Mouse (Mus musculus) hindbrain, embryonic 12.5 days (tissue): ENCODE measurements at regions not wholly inside any gene's neighbourhood (a gene's known extent, or its start where the extent isn't known, plus 50 kb on each side); places are given as distances from the start of the nearest gene placed in this dataset.

Source experiments
- ATAC-seq: fragments of 200-750 bp; cut with Nextera tagmentation; 2 replicates; pipeline ENCODE4 v1.8.0; 2017; ENCODE audit warnings: moderate TSS enrichment; ENCODE audit not compliant: low FRiP score
- H3K27ac ChIP-seq: fragments of 300-500 bp; sonication (generic); 2 replicates; pipeline ENCODE4 v1.5.1; 2016; ENCODE audit warnings: mild to moderate bottlenecking
- H3K27me3 ChIP-seq: fragments of 300-500 bp; sonication (generic); 2 replicates; pipeline ENCODE4 v1.6.1; 2016; ENCODE audit warnings: mild to moderate bottlenecking
- H3K36me3 ChIP-seq: fragments of 300-500 bp; sonication (generic); 2 replicates; pipeline ENCODE4 v1.6.1; 2016; ENCODE audit warnings: mild to moderate bottlenecking
- H3K4me1 ChIP-seq: fragments of 300-500 bp; sonication (generic); 2 replicates; pipeline ENCODE4 v1.6.1; 2016
- H3K4me2 ChIP-seq: fragments of 300-500 bp; sonication (generic); replicated peaks from 2 replicates; pipeline ENCODE4 v1.6.1; 2016; ENCODE audit warnings: mild to moderate bottlenecking
- H3K4me3 ChIP-seq: fragments of 300-500 bp; sonication (generic); 2 replicates; pipeline ENCODE4 v1.5.1; 2016; ENCODE audit warnings: mild to moderate bottlenecking
- H3K9ac ChIP-seq: fragments of 300-500 bp; sonication (generic); 2 replicates; pipeline ENCODE4 v1.6.1; 2016; ENCODE audit warnings: mild to moderate bottlenecking, moderate library complexity
- H3K9me3 ChIP-seq: fragments of 300-500 bp; sonication (generic); replicated peaks from 2 replicates; pipeline ENCODE4 v1.6.1; 2016; ENCODE audit warnings: mild to moderate bottlenecking
- WGBS: fragments of 180-500 bp; shearing (Covaris S2); methylation state at CpG from one replicate; pipeline ENCODE4 v1.1.7; 2016; 5-methylcytosine and 5-hydroxymethylcytosine counted together

- no peak overlapping the region for H3K4me3 ChIP-seq
- 32% methylated on average over 5 of the region's 5 CpGs for WGBS
- no peaks in the 10 kb centered on the region for H3K36me3 ChIP-seq
- no peak for ATAC-seq
- no peaks in the 10 kb centered on the region for H3K27me3 ChIP-seq
- 0 out of 2 replicates have a peak overlapping the region, but pooled peaks have one; percentile 4 for H3K4me2 ChIP-seq
- H3K27ac ChIP-seq: 0 out of 2 replicates have a peak overlapping the region, but pooled peaks have one; percentile 31
- no peaks in the 10 kb centered on the region for H3K9me3 ChIP-seq
- H3K9ac ChIP-seq: no peak overlapping the region
- 0 out of 2 replicates have a peak, but pooled peaks cover 6% of the 10 kb centered on the region for H3K4me1 ChIP-seq
Measured at GRCm38 (mm10) chr10:110534387-110534786, 78.4 kb upstream of the Nav3 start.

DNA sequence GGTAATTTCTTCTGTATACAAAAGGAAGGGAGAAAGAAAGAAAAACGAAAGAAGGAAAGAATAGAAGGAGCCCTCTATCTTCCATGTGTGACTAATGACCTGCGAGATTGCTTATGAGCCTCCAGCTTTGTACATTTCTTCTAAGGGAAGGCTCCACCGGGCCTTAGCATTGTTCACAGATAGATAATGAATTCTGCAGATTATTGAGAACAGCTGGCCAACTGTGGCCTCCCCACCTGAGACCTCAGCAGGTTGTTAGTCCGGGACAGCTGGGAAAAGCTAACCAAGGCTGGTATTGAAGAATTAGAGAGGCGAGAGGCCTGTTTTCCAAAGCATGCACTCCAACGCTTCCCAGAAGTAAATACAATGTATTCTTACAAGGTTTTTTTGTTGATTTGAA, 86.7 kb upstream of the Nav3 start:
- Histone ChIP-seq H3K4me3 (no peak overlapping the region), H3K4me2 (no peak overlapping the region), H3K27me3 (no peaks in the 10 kb centered on the region), H3K27ac (peak overlapping the region; percentile 60; the same call in 1 of the 2 replicates), H3K9ac (no peak overlapping the region), H3K4me1 (peaks cover 3% of the 10 kb centered on the region; the same call in 1 of the 2 replicates), H3K9me3 (no peaks in the 10 kb centered on the region), H3K36me3 (no peaks in the 10 kb centered on the region)
- 20% methylated on average over 6 of the region's 6 CpGs for WGBS
- ATAC-seq: peak; percentile 75

DNA sequence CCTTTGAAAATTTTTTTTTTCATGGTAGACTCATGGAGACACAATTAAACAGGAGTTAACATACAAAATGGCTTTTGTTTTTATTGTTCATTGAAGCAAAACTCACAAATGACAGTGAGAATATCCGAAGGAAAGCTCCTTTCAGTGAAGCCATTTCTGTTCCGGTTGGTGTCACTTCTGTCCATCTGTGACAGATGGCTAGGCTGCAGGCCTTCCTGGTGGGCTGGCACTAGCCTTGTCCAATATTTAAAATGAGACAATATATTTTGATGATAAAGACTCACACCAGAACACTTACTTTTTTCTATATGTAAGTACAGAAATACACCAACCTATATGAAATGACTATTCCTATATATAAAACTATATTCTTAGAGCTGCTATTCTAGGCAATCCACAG, 92.4 kb upstream of the Nav3 start:
- ATAC-seq: no peak
- H3K27ac ChIP-seq: no peak overlapping the region
- H3K27me3 ChIP-seq: no peaks in the 10 kb centered on the region
- H3K9ac ChIP-seq: no peak overlapping the region
- H3K9me3 ChIP-seq: no peaks in the 10 kb centered on the region
- 56% methylated on average over 2 of the region's 2 CpGs for WGBS
- no peaks in the 10 kb centered on the region for H3K36me3 ChIP-seq
- H3K4me2 ChIP-seq: no peak overlapping the region
- H3K4me1 ChIP-seq: no peaks in the 10 kb centered on the region
- H3K4me3 ChIP-seq: no peak overlapping the region

DNA sequence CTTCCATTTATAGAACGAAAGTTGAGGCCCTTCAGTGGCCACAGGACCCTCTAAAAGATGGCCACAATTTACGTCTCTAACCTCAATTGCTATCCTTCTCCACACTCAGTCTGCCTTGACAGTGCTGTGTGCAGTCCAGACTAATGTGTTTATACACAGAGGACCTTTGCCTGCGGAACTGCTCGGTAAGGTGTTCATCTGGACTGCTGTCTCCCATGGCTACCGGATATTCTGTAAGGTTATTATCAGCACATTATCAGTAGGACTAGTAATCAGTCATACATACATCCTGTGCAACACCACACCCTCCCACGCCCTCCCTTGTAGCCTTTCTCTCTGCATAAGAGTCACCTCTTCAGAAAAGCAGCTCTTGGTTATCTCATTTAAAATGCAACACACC, 98.0 kb upstream of the Nav3 start:
- no peaks in the 10 kb centered on the region for H3K9me3 ChIP-seq
- no peaks in the 10 kb centered on the region for H3K36me3 ChIP-seq
- no peaks in the 10 kb centered on the region for H3K27me3 ChIP-seq
- H3K9ac ChIP-seq: no peak overlapping the region
- H3K4me2 ChIP-seq: no peak overlapping the region
- H3K4me1 ChIP-seq: no peaks in the 10 kb centered on the region
- no peak overlapping the region for H3K27ac ChIP-seq
- no peak overlapping the region for H3K4me3 ChIP-seq
- ATAC-seq: no peak
- 80% methylated on average over 6 of the region's 6 CpGs for WGBS

DNA sequence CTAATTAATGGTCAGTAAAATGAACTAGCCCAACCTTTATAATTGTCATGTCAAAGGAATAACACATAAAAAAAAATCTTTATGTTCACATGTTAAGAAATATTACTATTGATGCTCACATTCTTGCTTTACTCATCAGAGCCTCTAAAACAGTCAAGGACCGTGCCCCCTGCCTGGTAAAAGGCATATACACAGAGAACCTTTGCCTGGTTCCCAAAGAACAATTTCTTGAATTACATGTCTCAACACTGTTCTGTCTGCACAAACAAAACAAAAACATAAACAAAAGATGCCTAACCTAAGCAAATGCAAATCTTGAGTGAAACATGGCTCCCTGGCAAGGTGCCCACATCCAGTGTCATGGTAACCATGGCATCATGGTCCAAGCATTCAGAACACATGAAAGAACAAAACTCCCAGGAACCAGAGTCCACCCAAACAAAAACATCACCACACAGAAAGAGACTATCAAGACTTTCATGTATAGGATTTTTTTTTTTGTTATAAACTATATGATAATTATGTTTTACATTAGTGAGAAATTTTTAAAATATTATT, 100.4 kb upstream of the Nav3 start:
- peak; percentile 79 for ATAC-seq
- Histone ChIP-seq H3K27me3 (no peaks in the 10 kb centered on the region), H3K9me3 (no peaks in the 10 kb centered on the region), H3K36me3 (no peaks in the 10 kb centered on the region), H3K4me3 (no peak overlapping the region), H3K4me2 (no peak overlapping the region), H3K4me1 (no peaks in the 10 kb centered on the region), H3K9ac (no peak overlapping the region), H3K27ac (no peak overlapping the region)
- WGBS: 78% methylated on average over 1 of the region's 1 CpGs

- H3K9ac ChIP-seq: no peak overlapping the region
- H3K4me2 ChIP-seq: no peak overlapping the region
- H3K27ac ChIP-seq: no peak overlapping the region
- no peaks in the 10 kb centered on the region for H3K36me3 ChIP-seq
- ATAC-seq: no peak
- H3K27me3 ChIP-seq: no peaks in the 10 kb centered on the region
- no peaks in the 10 kb centered on the region for H3K4me1 ChIP-seq
- no peaks in the 10 kb centered on the region for H3K9me3 ChIP-seq
- WGBS: 90% methylated on average over 5 of the region's 5 CpGs
- no peak overlapping the region for H3K4me3 ChIP-seq
Measured at GRCm38 (mm10) chr10:110563057-110563456, 107.1 kb upstream of the Nav3 start.

DNA sequence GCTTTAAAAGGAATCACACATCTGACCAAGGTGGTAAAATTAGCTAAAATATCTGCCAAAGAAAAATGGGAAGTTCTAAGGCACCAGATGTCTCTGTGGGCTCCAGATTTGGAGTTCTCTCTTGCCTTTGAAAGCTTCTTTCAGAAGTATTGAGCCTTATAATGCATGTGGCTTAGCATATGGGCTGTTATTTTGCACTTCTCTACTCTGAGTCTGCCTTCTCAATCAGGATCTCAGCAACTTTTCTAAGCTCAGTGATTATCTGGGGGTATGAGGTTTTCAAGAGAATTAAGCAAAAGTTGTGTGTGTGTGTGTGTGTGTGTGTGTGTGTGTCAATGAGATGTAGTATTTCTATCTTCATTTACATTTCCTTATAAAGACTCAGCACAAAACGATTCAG, 107.6 kb upstream of the Nav3 start:
- 72% methylated on average over 1 of the region's 1 CpGs for whole genome bisulfite sequencing
- Histone ChIP-seq H3K9me3 (no peaks in the 10 kb centered on the region), H3K4me2 (no peak overlapping the region), H3K27me3 (no peaks in the 10 kb centered on the region), H3K4me1 (no peaks in the 10 kb centered on the region), H3K4me3 (no peak overlapping the region), H3K9ac (no peak overlapping the region), H3K36me3 (no peaks in the 10 kb centered on the region), H3K27ac (no peak overlapping the region)
- no peak for ATAC-seq

- no peak for ATAC-seq
- no peak overlapping the region for H3K27ac ChIP-seq
Measured at GRCm38 (mm10) chr10:110566260-110567050, 110.5 kb upstream of the Nav3 start.

DNA sequence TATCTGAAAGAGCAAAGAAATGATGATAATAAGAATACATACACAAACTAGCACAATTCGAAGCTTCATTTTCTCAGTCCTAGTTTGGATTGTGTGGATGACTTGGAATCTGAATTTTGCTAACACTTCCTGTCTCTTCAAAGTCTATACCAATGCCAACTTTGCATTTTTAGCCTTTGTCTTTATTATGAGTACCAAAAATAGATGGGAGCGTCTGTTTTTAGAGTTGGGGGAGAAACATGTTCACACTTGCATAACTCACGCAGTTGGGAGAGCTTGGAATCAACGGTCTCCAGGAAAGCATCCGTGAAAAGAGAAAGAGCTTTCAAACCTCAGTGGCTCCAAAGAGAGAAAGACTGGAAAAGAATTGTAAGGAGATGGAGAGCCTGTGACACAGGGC, 114.5 kb upstream of the Nav3 start:
- no peak for ATAC-seq
- no peak overlapping the region for H3K27ac ChIP-seq
- 85% methylated on average over 5 of the region's 5 CpGs for WGBS
- H3K4me1 ChIP-seq: no peaks in the 10 kb centered on the region
- H3K9me3 ChIP-seq: no peaks in the 10 kb centered on the region
- H3K36me3 ChIP-seq: no peaks in the 10 kb centered on the region
- no peak overlapping the region for H3K9ac ChIP-seq
- no peak overlapping the region for H3K4me3 ChIP-seq
- no peak overlapping the region for H3K4me2 ChIP-seq
- H3K27me3 ChIP-seq: no peaks in the 10 kb centered on the region

More at GRCm38 (mm10) chr10:110566260-110567050, 110.5 kb upstream of the Nav3 start:
- 79% methylated on average over 12 of the region's 12 CpGs for WGBS
- no peaks in the 10 kb centered on the region for H3K27me3 ChIP-seq
- no peak overlapping the region for H3K4me2 ChIP-seq
- no peaks in the 10 kb centered on the region for H3K36me3 ChIP-seq
- H3K9ac ChIP-seq: no peak overlapping the region
- H3K9me3 ChIP-seq: no peaks in the 10 kb centered on the region
- no peaks in the 10 kb centered on the region for H3K4me1 ChIP-seq
- no peak overlapping the region for H3K4me3 ChIP-seq

DNA sequence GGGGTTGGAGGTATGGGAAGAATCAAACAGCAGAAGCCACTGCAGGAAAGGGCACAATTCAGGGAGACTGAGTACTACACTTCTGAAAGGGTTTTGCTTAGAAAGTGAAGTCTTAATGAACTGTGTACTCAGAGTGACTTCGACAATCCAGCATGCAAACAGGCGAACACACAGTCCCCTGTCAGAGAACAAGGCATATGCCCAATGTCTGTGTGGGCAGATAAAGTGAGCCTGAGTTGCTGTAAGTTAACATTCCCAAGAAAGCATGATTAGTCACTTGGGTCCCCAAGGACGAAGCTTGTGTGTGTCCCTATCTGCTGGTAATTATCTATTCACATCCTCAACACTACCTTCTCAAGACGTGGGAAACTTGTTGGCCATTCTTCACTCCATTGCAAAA, 115.2 kb upstream of the Nav3 start:
- no peak overlapping the region for H3K4me3 ChIP-seq
- WGBS: 77% methylated on average over 4 of the region's 4 CpGs
- no peak overlapping the region for H3K27ac ChIP-seq
- no peak overlapping the region for H3K9ac ChIP-seq
- H3K4me2 ChIP-seq: no peak overlapping the region
- no peaks in the 10 kb centered on the region for H3K36me3 ChIP-seq
- H3K27me3 ChIP-seq: no peaks in the 10 kb centered on the region
- no peaks in the 10 kb centered on the region for H3K4me1 ChIP-seq
- no peaks in the 10 kb centered on the region for H3K9me3 ChIP-seq
- ATAC-seq: no peak

DNA sequence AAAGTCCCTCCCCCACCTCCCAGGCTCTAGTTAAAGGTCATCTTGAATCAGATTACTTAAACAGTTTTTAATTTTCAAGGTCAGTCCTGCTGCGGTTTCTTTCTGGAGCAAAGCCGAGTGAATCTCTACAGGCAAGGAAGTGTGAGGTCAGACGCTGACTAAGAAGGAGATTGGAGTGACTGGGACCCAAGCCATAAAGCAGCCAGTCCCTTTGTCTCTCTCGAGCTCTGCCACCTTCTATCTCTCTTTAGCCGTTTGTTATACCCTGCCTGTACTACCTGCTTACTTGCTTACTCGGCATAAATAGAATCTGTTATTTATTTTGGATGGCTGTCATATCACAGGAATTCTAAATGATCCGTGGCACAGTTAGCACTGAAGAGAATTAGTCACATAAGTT, 117.5 kb upstream of the Nav3 start:
- Histone ChIP-seq H3K4me2 (no peak overlapping the region), H3K4me3 (no peak overlapping the region), H3K27me3 (no peaks in the 10 kb centered on the region), H3K27ac (no peak overlapping the region), H3K9me3 (no peaks in the 10 kb centered on the region), H3K9ac (no peak overlapping the region), H3K36me3 (no peaks in the 10 kb centered on the region), H3K4me1 (no peaks in the 10 kb centered on the region)
- 76% methylated on average over 7 of the region's 7 CpGs for WGBS
- ATAC-seq: no peak

DNA sequence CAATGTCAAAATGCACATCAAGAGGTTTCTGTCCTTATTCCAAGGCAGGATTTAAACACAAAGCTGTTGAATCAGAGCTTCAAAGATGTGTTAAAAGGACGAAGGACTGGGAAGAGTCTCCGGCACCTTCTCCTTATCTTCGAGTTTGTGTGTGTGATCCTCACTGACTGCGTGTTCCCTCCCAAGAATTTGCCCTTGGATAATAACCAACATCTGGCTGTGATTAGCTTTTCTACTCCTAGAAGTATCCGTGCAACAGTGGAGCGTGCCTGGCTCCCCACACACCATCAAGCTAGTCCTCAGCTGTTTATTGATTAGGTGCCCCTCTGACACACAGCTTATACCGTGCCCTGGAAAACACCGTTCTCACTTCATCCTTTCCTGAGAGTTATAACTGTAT, 130.0 kb upstream of the Nav3 start:
- H3K27ac ChIP-seq: no peak overlapping the region
- H3K27me3 ChIP-seq: no peaks in the 10 kb centered on the region
- no peaks in the 10 kb centered on the region for H3K36me3 ChIP-seq
- no peak for ATAC-seq
- H3K4me1 ChIP-seq: no peaks in the 10 kb centered on the region
- 76% methylated on average over 8 of the region's 8 CpGs for WGBS
- H3K4me3 ChIP-seq: no peak overlapping the region
- H3K9me3 ChIP-seq: no peaks in the 10 kb centered on the region
- no peak overlapping the region for H3K4me2 ChIP-seq
- no peak overlapping the region for H3K9ac ChIP-seq

GRCm38 (mm10) chr10:110586507-110586906, 130.5 kb upstream of the Nav3 start:
- H3K4me3 ChIP-seq: no peak overlapping the region

More at GRCm38 (mm10) chr10:110586507-110586906, 130.5 kb upstream of the Nav3 start:
- H3K27me3 ChIP-seq: no peaks in the 10 kb centered on the region
- no peaks in the 10 kb centered on the region for H3K4me1 ChIP-seq
- no peak for ATAC-seq
- H3K36me3 ChIP-seq: no peaks in the 10 kb centered on the region
- WGBS: 80% methylated on average over 6 of the region's 6 CpGs
- H3K9me3 ChIP-seq: no peaks in the 10 kb centered on the region
- H3K27ac ChIP-seq: no peak overlapping the region
- H3K4me2 ChIP-seq: no peak overlapping the region
- no peak overlapping the region for H3K9ac ChIP-seq
